Mouse (Mus musculus) midbrain, postnatal 0 days (tissue): ENCODE results near the gene Duox2. TPM values are rescaled to one million over a fixed set of nuclear protein-coding genes. Genes with fewer than 3 reads are reported as not detected.

Experiments used
- ATAC-seq: fragments of 200-750 bp; cut with Nextera tagmentation; 2 replicates; pipeline ENCODE4 v1.8.0; 2017; ENCODE audit warnings: moderate number of reproducible peaks, mild to moderate bottlenecking, moderate TSS enrichment, moderate library complexity; ENCODE audit not compliant: low FRiP score
- DNase-seq: peaks from one replicate; pipeline ENCODE4 v3.0.0-alpha.2; 2015; ENCODE audit warnings: low spot score
- H3K27ac ChIP-seq: fragments of 300-500 bp; sonication (generic); 2 replicates; pipeline ENCODE4 v1.5.1; 2014; ENCODE audit warnings: low read depth, mild to moderate bottlenecking, low read length, mixed read lengths
- H3K27me3 ChIP-seq: fragments of 300-500 bp; sonication (generic); 2 replicates; pipeline ENCODE4 v1.6.1; 2014; ENCODE audit warnings: low read length, control low read depth, mixed read lengths; ENCODE audit not compliant: insufficient read depth
- H3K36me3 ChIP-seq: fragments of 300-500 bp; sonication (generic); 2 replicates; pipeline ENCODE4 v1.6.1; 2014; ENCODE audit warnings: low read length, control low read depth, mixed read lengths; ENCODE audit not compliant: insufficient read depth
- H3K4me1 ChIP-seq: fragments of 300-500 bp; sonication (generic); 2 replicates; pipeline ENCODE4 v1.6.1; 2014; ENCODE audit warnings: mild to moderate bottlenecking, control low read depth, antibody characterized with exemption, low read length, mixed read lengths; ENCODE audit not compliant: insufficient read depth
- H3K4me2 ChIP-seq: fragments of 300-500 bp; sonication (generic); 2 replicates; pipeline ENCODE4 v1.6.1; 2014; ENCODE audit warnings: low read depth, mild to moderate bottlenecking, low read length, mixed read lengths; ENCODE audit not compliant: poor library complexity, severe bottlenecking
- H3K4me3 ChIP-seq: fragments of 300-500 bp; sonication (generic); 2 replicates; pipeline ENCODE4 v1.5.1; 2014; ENCODE audit warnings: low read depth, mild to moderate bottlenecking, low read length, moderate library complexity
- H3K9ac ChIP-seq: fragments of 300-500 bp; sonication (generic); replicated peaks from 2 replicates; pipeline ENCODE4 v1.6.1; 2014; ENCODE audit warnings: mild to moderate bottlenecking, low read length, moderate library complexity, mixed read lengths; ENCODE audit not compliant: poor library complexity, severe bottlenecking
- H3K9me3 ChIP-seq: fragments of 300-500 bp; sonication (generic); 2 replicates; pipeline ENCODE4 v1.6.1; 2016; ENCODE audit warnings: low read length, control low read depth
- CTCF ChIP-seq: IDR thresholded peaks from 2 replicates; pipeline ENCODE4 v1.5.1; 2016; ENCODE audit warnings: antibody characterized with exemption, mild to moderate bottlenecking
- WGBS: fragments of 180-500 bp; shearing (Covaris S2); extraction: QIAGEN DNeasy Blood & Tissue Kit; methylation state at CpG from one replicate; pipeline ENCODE4 v1.1.7; 2014; 5-methylcytosine and 5-hydroxymethylcytosine counted together
- polyA plus RNA-seq: library from polyadenylated mRNA; unstranded; fragments of >200 nt; fragmentation: Nextera tagmentation; extraction: Ambion mirVana; gene quantifications from 2 replicates; pipeline ENCODE4 v1.2.1, GENCODE M21; 2015
- total RNA-seq: library from RNA; depleted of rRNA; stranded (reverse); fragments of >200 nt; gene quantifications from 2 replicates; pipeline ENCODE4 v1.2.3, GENCODE M21; 2014

Duox2 gene
- total and polyA plus RNA-seq, 2 experiments from 2014 or later: 0.05 to 0.17 TPM

- ATAC-seq (no peak), DNase-seq (peak; percentile 78)
- no peak overlapping the region for H3K4me2 ChIP-seq
- H3K9me3 ChIP-seq: no peaks in the 10 kb centered on the region
- H3K9ac ChIP-seq: no peak overlapping the region
- 46% methylated on average over 4 of the region's 4 CpGs for WGBS
- H3K27me3 ChIP-seq: peaks cover 12% of the 10 kb centered on the region
- H3K27ac ChIP-seq: no peak overlapping the region
- peaks cover 2% of the 10 kb centered on the region; the same call in 1 of the 2 replicates for H3K4me1 ChIP-seq
- TF ChIP-seq CTCF: no peak
- no peaks in the 10 kb centered on the region for H3K36me3 ChIP-seq
- H3K4me3 ChIP-seq: no peak overlapping the region
These were observed 7.9 kb upstream of the Duox2 start for GRCm38 (mm10) chr2:122306184-122306583.

- Histone ChIP-seq H3K4me1 (peaks cover 4% of the 10 kb centered on the region; the same call in 1 of the 2 replicates), H3K9me3 (no peaks in the 10 kb centered on the region), H3K9ac (no peak overlapping the region), H3K4me2 (no peak overlapping the region), H3K27ac (no peak overlapping the region), H3K4me3 (no peak overlapping the region), H3K27me3 (peaks cover 19% of the 10 kb centered on the region), H3K36me3 (no peaks in the 10 kb centered on the region)
- TF ChIP-seq CTCF: no peak
- DNase-seq: no peak
- WGBS: 89% methylated on average over 16 of the region's 16 CpGs
- ATAC-seq: no peak
These were observed 7.0 kb upstream of the Duox2 start for GRCm38 (mm10) chr2:122305097-122305892.

- DNase-seq (no peak), ATAC-seq (no peak)
- H3K9me3 ChIP-seq: no peaks in the 10 kb centered on the region
- H3K27me3 ChIP-seq: peaks cover 27% of the 10 kb centered on the region
- H3K4me3 ChIP-seq: no peak overlapping the region
- H3K36me3 ChIP-seq: no peaks in the 10 kb centered on the region
- H3K4me1 ChIP-seq: peaks cover 4% of the 10 kb centered on the region; the same call in 1 of the 2 replicates
- no peak overlapping the region for H3K4me2 ChIP-seq
- TF ChIP-seq CTCF: no peak
- no peak overlapping the region for H3K27ac ChIP-seq
- 91% methylated on average over 6 of the region's 6 CpGs for WGBS
- no peak overlapping the region for H3K9ac ChIP-seq
These were observed 6.3 kb upstream of the Duox2 start for GRCm38 (mm10) chr2:122304544-122304943.

GRCm38 (mm10) chr2:122302574-122303241 is 4.5 kb upstream of the Duox2 start:
- H3K4me1 ChIP-seq: peaks cover 16% of the 10 kb centered on the region
- H3K36me3 ChIP-seq: no peaks in the 10 kb centered on the region
- peak; percentile 80 for TF ChIP-seq CTCF
- WGBS: 9% methylated on average over 9 of the region's 9 CpGs
- DNase-seq (peak; percentile 89), ATAC-seq (peak; percentile 57; the same call in 1 of the 2 replicates)
- H3K27ac ChIP-seq: no peak overlapping the region
- H3K4me2 ChIP-seq: peak overlapping the region; percentile 74
- H3K27me3 ChIP-seq: peaks cover 45% of the 10 kb centered on the region
- no peaks in the 10 kb centered on the region for H3K9me3 ChIP-seq
- H3K9ac ChIP-seq: no peak overlapping the region
- H3K4me3 ChIP-seq: no peak overlapping the region

GRCm38 (mm10) chr2:122301921-122302573 is 3.8 kb upstream of the Duox2 start:
- Histone ChIP-seq H3K27me3 (peaks cover 51% of the 10 kb centered on the region), H3K4me3 (peak overlapping the region; percentile 39), H3K4me1 (peaks cover 20% of the 10 kb centered on the region), H3K36me3 (no peaks in the 10 kb centered on the region), H3K9ac (peak overlapping the region; percentile 42; the same call in 1 of the 2 replicates), H3K9me3 (no peaks in the 10 kb centered on the region), H3K4me2 (peak overlapping the region; percentile 74), H3K27ac (no peak overlapping the region)
- ATAC-seq (no peak), DNase-seq (no peak)
- WGBS: 7% methylated on average over 23 of the region's 23 CpGs
- no peak for TF ChIP-seq CTCF
